Mouse (Mus musculus) limb, embryonic 12.5 days (tissue): ENCODE results near the gene Ap3m1. TPM values are rescaled to one million over a fixed set of nuclear protein-coding genes. Genes with fewer than 3 reads are reported as not detected.

ENCODE experiments used
- ATAC-seq: fragments of 200-750 bp; cut with Nextera tagmentation; 2 replicates; pipeline ENCODE4 v1.8.0; 2017; ENCODE audit warnings: low read depth, moderate TSS enrichment; ENCODE audit not compliant: insufficient number of reproducible peaks, insufficient read depth, low FRiP score, low TSS enrichment
- H3K27ac ChIP-seq: fragments of 300-500 bp; sonication (generic); 2 replicates; pipeline ENCODE4 v1.5.1; 2016; ENCODE audit warnings: mild to moderate bottlenecking, moderate library complexity
- H3K27me3 ChIP-seq: fragments of 300-500 bp; sonication (generic); 2 replicates; pipeline ENCODE4 v1.6.1; 2016; ENCODE audit warnings: mild to moderate bottlenecking, moderate library complexity
- H3K36me3 ChIP-seq: fragments of 300-500 bp; sonication (generic); 2 replicates; pipeline ENCODE4 v1.6.1; 2016; ENCODE audit warnings: mild to moderate bottlenecking, moderate library complexity
- H3K4me1 ChIP-seq: fragments of 300-500 bp; sonication (generic); replicated peaks from 2 replicates; pipeline ENCODE4 v1.6.1; 2016
- H3K4me2 ChIP-seq: fragments of 300-500 bp; sonication (generic); 2 replicates; pipeline ENCODE4 v1.6.1; 2016; ENCODE audit warnings: mild to moderate bottlenecking, moderate library complexity
- H3K4me3 ChIP-seq: fragments of 300-500 bp; sonication (generic); replicated peaks from 2 replicates; pipeline ENCODE4 v1.5.1; 2016; ENCODE audit warnings: mild to moderate bottlenecking
- H3K9ac ChIP-seq: fragments of 300-500 bp; sonication (generic); replicated peaks from 2 replicates; pipeline ENCODE4 v1.6.1; 2016; ENCODE audit warnings: mild to moderate bottlenecking, moderate library complexity
- H3K9me3 ChIP-seq: fragments of 300-500 bp; sonication (generic); 2 replicates; pipeline ENCODE4 v1.6.1; 2016; ENCODE audit warnings: mild to moderate bottlenecking, moderate library complexity
- WGBS: fragments of 180-500 bp; shearing (Covaris S2); methylation state at CpG from one replicate; pipeline ENCODE4 v1.1.7; 2016; 5-methylcytosine and 5-hydroxymethylcytosine counted together
- polyA plus RNA-seq: library from polyadenylated mRNA; unstranded; fragments of >200 nt; fragmentation: Nextera tagmentation; extraction: Ambion mirVana; gene quantifications from 2 replicates; pipeline ENCODE4 v1.2.1, GENCODE M21; 2016

The Ap3m1 gene
- polyA plus RNA-seq, 1 experiment from 2014 or later = 75.0 TPM

- no peaks in the 10 kb centered on the region for H3K9me3 ChIP-seq
- 74% methylated on average over 4 of the region's 4 CpGs for WGBS
- ATAC-seq = no peak
These were observed 52.7 kb downstream of the Ap3m1 start for GRCm38 (mm10) chr14:20999617-21000016.

GRCm38 (mm10) chr14:20997548-20997947 lies 54.8 kb downstream of the Ap3m1 start:
- Histone ChIP-seq H3K27me3 (no peaks in the 10 kb centered on the region), H3K9me3 (no peaks in the 10 kb centered on the region), H3K4me1 (no peaks in the 10 kb centered on the region), H3K4me2 (no peak overlapping the region), H3K27ac (no peak overlapping the region), H3K9ac (no peak overlapping the region), H3K4me3 (no peak overlapping the region), H3K36me3 (peaks cover 26% of the 10 kb centered on the region)
- 79% methylated on average over 3 of the region's 3 CpGs for WGBS
- ATAC-seq = no peak

More at GRCm38 (mm10) chr14:20999617-21000016, 52.7 kb downstream of the Ap3m1 start:
- Histone ChIP-seq H3K9ac (no peak overlapping the region), H3K36me3 (peaks cover 42% of the 10 kb centered on the region), H3K4me1 (no peaks in the 10 kb centered on the region), H3K27ac (no peak overlapping the region), H3K4me3 (no peak overlapping the region), H3K4me2 (no peak overlapping the region), H3K27me3 (no peaks in the 10 kb centered on the region)

- Histone ChIP-seq H3K27me3 (no peaks in the 10 kb centered on the region), H3K4me3 (no peak overlapping the region), H3K9ac (no peak overlapping the region), H3K36me3 (peaks cover 24% of the 10 kb centered on the region), H3K27ac (no peak overlapping the region), H3K9me3 (peaks cover 6% of the 10 kb centered on the region; the same call in 1 of the 2 replicates), H3K4me1 (no peaks in the 10 kb centered on the region), H3K4me2 (no peak overlapping the region)
- ATAC-seq = no peak
- 62% methylated on average over 5 of the region's 5 CpGs for WGBS
These were observed 55.9 kb downstream of the Ap3m1 start for GRCm38 (mm10) chr14:20996361-20996760.

- H3K9ac ChIP-seq = no peak overlapping the region
- ATAC-seq = no peak
- H3K4me3 ChIP-seq = no peak overlapping the region
- H3K27ac ChIP-seq = no peak overlapping the region
- H3K27me3 ChIP-seq = no peaks in the 10 kb centered on the region
- WGBS = 95% methylated on average over 2 of the region's 2 CpGs
- no peak overlapping the region for H3K4me2 ChIP-seq
- peaks cover 6% of the 10 kb centered on the region; the same call in 1 of the 2 replicates for H3K9me3 ChIP-seq
- H3K36me3 ChIP-seq = peaks cover 22% of the 10 kb centered on the region
- H3K4me1 ChIP-seq = no peaks in the 10 kb centered on the region
These were observed 56.8 kb downstream of the Ap3m1 start for GRCm38 (mm10) chr14:20995497-20995896.

GRCm38 (mm10) chr14:20994475-20994874 lies 57.8 kb downstream of the Ap3m1 start:
- Histone ChIP-seq H3K4me2 (no peak overlapping the region), H3K4me1 (no peaks in the 10 kb centered on the region), H3K9me3 (peaks cover 6% of the 10 kb centered on the region; the same call in 1 of the 2 replicates), H3K27me3 (no peaks in the 10 kb centered on the region), H3K27ac (no peak overlapping the region), H3K36me3 (peaks cover 22% of the 10 kb centered on the region), H3K4me3 (no peak overlapping the region), H3K9ac (no peak overlapping the region)
- WGBS = 58% methylated on average over 3 of the region's 3 CpGs
- no peak for ATAC-seq

GRCm38 (mm10) chr14:20993067-20993691 lies 59.1 kb downstream of the Ap3m1 start:
- H3K4me1 ChIP-seq = no peaks in the 10 kb centered on the region
- H3K36me3 ChIP-seq = peaks cover 26% of the 10 kb centered on the region
- H3K4me2 ChIP-seq = no peak overlapping the region
- WGBS = 49% methylated on average over 3 of the region's 3 CpGs
- ATAC-seq = no peak
- H3K4me3 ChIP-seq = no peak overlapping the region
- no peak overlapping the region for H3K9ac ChIP-seq
- H3K9me3 ChIP-seq = peaks cover 6% of the 10 kb centered on the region; the same call in 1 of the 2 replicates
- H3K27me3 ChIP-seq = no peaks in the 10 kb centered on the region
- no peak overlapping the region for H3K27ac ChIP-seq

DNA sequence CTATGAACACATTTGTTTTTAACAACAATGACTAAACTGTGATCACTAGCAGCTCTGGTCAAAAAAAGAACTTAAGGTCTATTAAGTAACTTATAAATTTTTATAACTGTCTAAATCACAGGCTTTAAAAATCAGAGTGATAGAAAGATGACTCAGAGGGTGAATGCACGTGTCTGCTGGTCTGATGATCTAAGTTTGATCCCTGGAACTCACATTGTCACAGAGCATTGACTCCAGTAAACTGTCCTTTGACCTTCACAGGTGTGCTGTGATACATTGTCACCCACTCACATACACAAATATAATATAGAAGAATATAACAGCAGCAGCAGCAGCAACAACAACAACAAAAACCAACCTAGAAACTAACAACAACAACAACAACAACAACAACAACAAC lies 60.8 kb downstream of the Ap3m1 start:
- no peak overlapping the region for H3K27ac ChIP-seq
- no peak for ATAC-seq
- H3K9ac ChIP-seq = no peak overlapping the region
- H3K4me3 ChIP-seq = no peak overlapping the region
- H3K4me1 ChIP-seq = no peaks in the 10 kb centered on the region
- H3K27me3 ChIP-seq = no peaks in the 10 kb centered on the region
- WGBS = 81% methylated on average over 1 of the region's 1 CpGs
- H3K9me3 ChIP-seq = peaks cover 6% of the 10 kb centered on the region; the same call in 1 of the 2 replicates
- H3K4me2 ChIP-seq = no peak overlapping the region
- peaks cover 38% of the 10 kb centered on the region for H3K36me3 ChIP-seq

DNA sequence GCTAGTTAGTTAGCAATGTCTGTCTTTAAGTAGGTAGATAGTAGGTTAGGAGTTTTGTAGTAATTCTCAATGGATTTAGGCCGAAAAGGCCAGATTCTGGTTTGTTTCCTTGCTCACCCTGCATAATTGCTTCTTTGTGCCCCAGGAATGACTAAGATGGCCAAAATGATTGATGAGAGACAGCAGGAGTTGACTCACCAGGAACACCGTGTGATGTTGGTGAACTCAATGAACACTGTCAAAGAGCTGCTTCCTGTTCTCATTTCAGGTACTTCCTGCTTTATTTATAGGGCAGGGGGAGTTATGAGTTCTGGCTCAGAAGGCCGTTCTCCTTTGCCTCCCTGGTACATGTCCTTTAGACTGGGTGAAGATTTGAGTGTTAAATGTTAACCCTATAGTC lies 66.8 kb downstream of the Ap3m1 start:
- WGBS = 33% methylated on average over 3 of the region's 3 CpGs
- Histone ChIP-seq H3K27ac (no peak overlapping the region), H3K9me3 (no peaks in the 10 kb centered on the region), H3K4me1 (0 out of 2 replicates have a peak, but pooled peaks cover 3% of the 10 kb centered on the region), H3K4me2 (no peak overlapping the region), H3K36me3 (peaks cover 38% of the 10 kb centered on the region), H3K4me3 (no peak overlapping the region), H3K9ac (no peak overlapping the region), H3K27me3 (no peaks in the 10 kb centered on the region)
- ATAC-seq = no peak

DNA sequence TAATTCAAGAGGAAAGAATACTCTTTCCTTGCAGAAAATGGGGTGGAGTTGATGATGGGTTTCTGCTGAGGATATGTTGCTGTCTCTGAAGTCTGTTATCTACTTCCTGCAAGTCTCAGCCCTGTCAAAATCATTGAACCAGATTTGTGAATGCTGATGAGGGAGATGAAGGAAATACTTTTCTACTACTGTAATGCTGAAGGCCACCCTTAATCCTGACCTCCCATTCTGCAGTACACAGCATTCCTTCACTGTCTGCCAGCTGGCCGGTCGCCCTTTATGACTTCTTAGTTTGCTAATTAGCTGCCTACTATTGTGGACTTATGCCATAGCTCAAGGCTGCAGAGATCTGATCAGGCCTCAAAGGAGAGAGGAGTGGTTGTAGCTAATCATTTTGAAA lies 68.5 kb downstream of the Ap3m1 start:
- Histone ChIP-seq H3K4me1 (0 out of 2 replicates have a peak, but pooled peaks cover 3% of the 10 kb centered on the region), H3K27me3 (no peaks in the 10 kb centered on the region), H3K9me3 (no peaks in the 10 kb centered on the region), H3K36me3 (peaks cover 38% of the 10 kb centered on the region), H3K4me3 (no peak overlapping the region), H3K9ac (no peak overlapping the region), H3K4me2 (no peak overlapping the region), H3K27ac (no peak overlapping the region)
- 40% methylated on average over 2 of the region's 2 CpGs for WGBS
- ATAC-seq = no peak

Other genes starting within 250 kb of the Ap3m1 start
- gene Plau, start 215.8 kb downstream of the Ap3m1 start, polyA plus RNA-seq = 0.64 and 0.68 TPM in 2 replicates
- 51.1 and 55.4 TPM in 2 replicates for gene Vcl, start 123.1 kb downstream of the Ap3m1 start, polyA plus RNA-seq
- 155 TPM in 2 replicates for gene Adk, start 66 bp upstream of the Ap3m1 start, polyA plus RNA-seq